Mouse (Mus musculus) neural tube, embryonic 10.5 days (tissue): Measurements from ENCODE around the gene Abcf3.

Source experiments
- DNase-seq: peaks from one replicate; pipeline ENCODE4 v3.0.0-alpha.2; 2017; ENCODE audit warnings: low spot score; ENCODE audit errors: extremely low spot score

The Abcf3 gene

GRCm38 (mm10) chr16:20540438-20540837 is 7.9 kb upstream of the Abcf3 start:
- no peak for DNase-seq

DNA sequence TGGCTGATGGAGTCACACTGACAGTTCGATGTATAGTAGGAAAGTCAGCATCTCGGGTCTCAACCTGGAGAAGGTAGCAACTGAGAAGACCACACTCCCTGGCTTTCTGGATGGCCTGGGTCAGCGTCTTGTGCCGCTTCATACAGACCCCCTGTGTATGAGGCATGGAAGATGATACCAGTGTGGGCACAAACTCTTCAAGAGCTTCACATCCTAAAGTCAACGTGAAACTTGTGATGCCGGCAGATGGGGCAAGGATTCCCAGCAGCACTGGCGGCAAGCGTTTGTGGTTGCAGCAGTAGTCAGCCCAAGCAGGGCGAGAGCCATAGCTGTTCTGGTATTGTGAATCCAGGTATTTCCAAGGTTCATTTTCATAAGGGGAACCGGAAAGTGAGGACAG is 2.7 kb upstream of the Abcf3 start:
- DNase-seq = no peak

DNA sequence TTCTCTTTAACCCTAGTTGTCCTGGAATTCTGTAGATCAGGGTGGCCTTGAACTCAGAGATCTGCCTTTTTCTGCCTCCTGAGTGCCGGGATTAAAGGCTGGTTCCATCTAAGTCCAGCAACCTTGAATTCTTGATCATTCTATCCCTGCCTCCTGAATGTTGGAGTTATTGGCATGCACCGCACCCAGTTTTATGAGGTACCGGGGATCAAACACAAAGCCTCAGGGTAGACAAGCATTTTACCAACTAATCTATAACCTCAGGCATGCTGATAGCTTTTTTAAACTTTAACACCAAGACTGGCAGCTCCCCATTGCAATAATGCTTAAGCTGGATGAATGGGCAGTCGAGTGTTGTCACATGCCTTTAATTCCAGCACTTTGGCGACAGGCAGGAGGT is 954 bp upstream of the Abcf3 start:
- DNase-seq = no peak

- no peak for DNase-seq
Observed at GRCm38 (mm10) chr16:20549161-20549560, 784 bp downstream of the Abcf3 start.

- DNase-seq = no peak
Observed at GRCm38 (mm10) chr16:20551691-20552090, 3.3 kb downstream of the Abcf3 start.

DNA sequence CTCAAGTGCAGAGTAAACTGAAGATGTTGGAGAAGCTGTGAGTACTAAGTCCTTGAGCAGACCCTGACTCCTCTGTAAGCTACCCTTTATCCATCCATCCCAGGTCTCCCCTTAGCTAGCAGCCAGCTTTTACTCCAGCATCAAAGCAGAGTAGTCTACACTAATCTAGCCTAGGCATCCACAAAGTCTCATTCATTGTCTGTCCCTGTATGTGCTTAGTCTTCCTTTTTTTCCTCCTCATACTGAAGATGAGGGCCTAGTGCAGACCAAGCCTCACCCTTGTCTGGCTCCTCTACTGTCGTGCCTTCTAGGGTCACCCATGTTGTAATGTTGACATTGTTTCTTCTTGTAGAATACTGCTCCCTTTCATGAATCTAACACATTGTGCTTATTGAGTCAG is 4.2 kb downstream of the Abcf3 start:
- DNase-seq = no peak

DNA sequence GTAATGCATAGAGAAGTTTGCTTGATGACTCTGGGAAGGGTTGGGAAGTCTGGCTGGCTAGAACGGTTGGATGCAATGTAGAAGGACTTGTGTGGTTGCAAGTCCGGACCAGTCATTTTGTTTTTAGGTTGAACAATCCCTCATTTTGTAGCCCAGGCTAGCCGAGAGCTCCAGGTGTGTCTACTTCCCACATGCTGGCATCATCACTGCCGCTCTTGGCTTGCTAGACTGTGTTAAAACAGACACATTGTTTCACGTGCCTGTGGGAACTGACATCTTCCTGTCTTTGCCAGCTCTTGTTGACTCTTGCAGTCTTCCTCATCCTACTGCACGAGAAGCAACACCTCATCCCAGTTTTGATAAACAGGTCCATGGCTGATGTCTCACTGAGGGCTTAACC is 6.6 kb downstream of the Abcf3 start:
- no peak for DNase-seq

- DNase-seq = no peak
Observed at GRCm38 (mm10) chr16:20557381-20557780, 9.0 kb downstream of the Abcf3 start.

DNA sequence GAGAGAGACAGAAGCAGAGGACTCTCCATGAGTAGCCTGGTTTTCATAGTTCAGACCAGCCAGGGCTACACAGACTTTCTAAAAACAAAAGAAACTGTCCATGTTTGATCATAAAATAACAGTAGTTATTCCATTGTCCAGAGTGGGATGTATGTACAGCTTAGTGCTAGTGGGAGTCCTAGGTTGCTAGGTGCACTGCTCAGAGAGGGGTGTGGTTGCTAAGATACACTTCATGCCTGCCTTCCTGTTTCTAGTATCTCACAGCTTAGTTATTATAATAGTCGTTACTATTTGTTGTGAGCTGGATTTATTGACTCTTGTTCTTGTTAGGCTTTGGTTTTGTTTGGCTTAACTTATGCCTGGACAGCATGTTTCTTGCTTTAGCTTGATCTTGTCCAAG is 16.7 kb downstream of the Abcf3 start:
- no peak for DNase-seq

DNA sequence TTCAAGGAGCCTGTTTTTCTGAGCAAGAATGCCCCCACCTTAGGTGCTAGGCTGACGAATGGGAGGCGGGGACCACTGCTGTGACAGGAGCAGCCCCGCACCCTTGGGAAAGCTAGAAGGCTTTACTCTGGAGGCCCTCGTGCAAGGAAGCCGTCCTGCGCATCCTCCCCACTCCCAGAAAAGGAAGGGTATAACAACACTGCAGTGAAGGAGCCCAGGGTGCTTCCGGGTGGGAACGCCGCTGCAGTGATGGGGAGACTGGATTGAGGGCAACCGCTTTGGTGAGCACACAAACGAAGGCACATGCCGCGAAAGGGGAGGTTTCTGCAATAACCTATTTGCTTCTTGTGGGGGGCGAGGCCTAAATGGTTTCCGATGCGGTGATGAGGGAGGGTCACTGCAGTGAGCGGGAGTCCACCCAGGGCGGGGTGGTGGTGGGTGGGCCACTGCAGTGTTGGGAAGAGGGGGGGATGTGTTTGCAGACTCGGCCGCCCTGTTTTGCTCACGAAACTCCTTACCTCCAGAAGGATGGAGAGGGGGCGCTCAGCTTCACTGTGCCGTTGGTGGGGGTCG is 41.1 kb downstream of the Abcf3 start, which contains the start of gene Vwa5b2:
Vwa5b2 (plus strand) TSS at position 106 of the 573 bp plus-strand sequence.
- DNase-seq = peak; percentile 48

DNA sequence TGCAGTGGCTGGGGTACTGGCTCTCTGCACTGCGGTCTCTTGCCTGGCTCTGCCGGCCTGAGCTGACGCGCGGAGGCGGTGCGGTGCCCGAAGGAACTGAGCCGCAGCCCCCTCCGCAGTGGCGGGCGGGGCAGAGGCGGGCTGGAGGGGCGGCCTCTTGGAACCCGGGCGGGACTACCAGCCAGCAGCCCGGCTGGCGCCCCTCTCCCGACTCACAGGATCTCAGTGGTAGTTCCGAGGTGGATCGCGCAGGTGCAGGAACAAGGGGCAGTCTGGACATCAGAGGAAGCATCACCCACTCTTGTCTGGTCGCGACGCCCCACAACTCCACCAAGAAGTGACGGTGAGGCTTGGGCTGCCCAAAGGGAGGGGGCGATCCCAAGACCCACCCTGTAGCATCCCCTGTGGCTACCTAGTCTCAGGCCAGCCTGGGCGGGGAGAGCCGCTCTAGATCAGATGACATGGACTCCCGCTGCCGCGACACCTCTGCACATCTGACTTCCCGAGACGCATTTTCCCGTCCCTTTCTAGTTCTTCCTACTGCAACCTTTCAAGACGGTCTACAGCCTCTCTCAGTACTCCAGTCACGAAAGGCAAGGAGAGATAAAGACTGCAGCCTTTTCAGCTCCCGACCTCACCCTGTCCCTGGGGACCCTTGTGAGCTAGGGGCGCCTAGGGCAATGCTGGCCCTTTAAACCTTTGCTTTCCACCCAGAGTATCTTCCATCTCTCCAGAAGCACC is 41.7 kb downstream of the Abcf3 start:
- DNase-seq = peak; percentile 66

DNA sequence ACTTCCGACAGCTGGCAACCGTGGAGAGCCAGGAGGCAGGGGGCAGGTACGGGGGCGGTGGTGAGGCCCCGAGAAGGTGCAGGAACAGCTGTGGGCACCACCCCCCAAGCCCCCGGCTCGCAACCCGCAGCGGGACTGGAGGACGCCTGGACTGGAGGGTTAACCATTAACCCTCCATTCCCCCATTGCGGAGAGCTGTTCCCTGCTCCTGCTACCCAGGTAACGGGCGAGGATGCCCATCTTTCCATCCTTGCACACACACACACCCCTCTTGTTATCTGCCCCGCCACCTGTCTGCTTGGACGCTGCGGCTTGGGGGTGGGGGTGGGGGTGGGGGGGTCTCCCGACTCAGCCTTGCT is 42.3 kb downstream of the Abcf3 start:
- peak; percentile 41 for DNase-seq

DNA sequence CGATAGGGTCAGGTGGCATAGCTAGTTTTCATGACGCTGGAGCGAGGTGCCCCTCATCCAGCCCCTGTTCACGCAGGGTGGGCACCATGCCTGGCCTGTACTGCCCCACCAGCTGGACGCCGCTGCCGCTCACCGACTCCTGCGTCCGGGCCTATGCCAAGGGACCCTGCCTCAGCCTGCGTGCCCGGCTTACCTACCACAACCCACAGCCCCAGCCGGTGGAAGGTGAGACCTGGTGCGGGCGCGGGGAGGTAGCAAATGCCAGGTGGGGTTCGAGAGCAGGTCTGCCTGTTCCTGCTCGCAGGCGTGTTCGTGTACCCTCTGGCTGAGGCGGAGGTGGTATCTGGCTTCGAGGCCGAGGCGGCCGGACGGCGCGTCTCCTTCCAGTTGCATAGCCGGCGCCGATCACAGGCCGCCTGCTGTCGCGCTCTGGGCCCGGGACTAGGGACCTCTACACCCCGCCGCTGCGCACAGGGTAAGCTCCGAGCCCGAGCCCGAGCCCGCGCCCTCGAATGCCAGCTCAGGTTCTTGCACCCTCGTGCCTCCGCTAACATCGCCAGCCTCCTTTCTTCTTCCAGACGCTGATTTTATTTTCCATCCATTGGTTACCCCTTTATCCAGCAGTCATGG is 42.8 kb downstream of the Abcf3 start:
- DNase-seq = peak; percentile 34

DNA sequence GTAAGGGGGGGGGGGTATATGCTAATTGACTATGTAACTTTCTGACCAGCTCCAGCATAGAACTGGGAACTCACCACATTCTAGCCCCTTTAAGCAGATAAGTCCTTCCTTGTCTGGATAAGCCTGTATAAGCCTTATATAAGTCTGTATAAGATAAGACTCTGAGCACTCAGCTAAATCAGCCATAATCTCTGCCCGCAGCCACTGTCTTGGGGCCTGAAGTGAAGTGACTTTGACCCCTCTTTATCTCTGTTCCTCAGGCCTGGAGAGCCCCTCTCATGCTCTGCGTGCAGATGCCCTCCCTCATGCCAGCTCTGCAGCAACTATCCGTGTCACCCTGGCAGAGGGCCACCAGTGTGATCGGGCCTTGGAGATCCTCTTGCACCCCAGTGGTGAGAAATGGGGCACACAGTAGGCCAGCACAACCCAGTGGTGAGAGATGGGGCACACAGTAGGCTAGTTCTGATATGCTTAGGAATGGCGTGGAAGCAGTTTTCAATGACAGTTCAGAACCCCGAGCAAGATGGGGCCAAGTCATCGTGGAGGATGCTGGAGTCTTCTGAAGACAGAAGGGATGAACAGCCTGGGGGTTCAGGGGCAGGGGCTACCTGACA is 46.8 kb downstream of the Abcf3 start:
- no peak for DNase-seq

DNA sequence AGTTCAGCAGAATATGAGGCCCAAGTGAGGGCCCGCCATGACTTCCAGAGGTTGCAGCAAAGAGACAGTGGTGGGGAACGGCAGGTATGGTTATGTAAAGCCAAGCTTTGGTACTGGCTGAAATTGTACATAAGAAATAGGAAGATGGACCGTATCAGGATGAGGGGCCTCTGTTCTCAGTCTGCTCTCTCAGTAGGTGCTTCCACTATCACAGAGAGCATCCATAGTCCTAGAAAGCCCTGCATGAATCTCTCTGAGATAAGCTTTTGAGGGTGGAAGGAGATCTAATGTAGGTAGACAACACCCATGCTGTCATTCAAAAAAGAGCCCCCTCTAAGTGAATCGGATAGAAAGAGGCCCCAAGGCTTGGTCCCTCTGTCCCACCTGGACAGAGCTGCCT is 47.4 kb downstream of the Abcf3 start:
- DNase-seq = no peak

GRCm38 (mm10) chr16:20596687-20597441 is 48.5 kb downstream of the Abcf3 start:
- no peak for DNase-seq

DNA sequence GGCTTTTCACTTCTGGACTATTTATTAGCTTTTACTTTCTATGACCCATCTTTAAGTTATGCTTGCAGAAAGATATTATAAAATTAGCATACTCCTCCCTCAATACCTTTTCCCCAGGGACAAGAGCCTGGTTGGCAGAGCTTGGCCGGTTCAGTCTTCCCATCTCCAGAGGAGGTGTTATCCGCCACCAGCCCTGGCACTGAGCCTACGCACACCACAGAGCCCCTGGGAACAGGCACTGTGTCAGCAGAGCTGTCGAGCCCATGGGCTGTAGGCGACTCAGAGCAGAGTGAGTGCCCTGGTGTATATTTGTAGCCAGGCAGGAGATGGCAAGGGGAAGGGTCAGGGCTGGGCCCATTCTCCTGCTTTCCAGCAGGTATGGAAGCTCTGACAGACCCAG is 52.1 kb downstream of the Abcf3 start:
- DNase-seq = no peak

GRCm38 (mm10) chr16:20604705-20605104 is 56.3 kb downstream of the Abcf3 start:
- DNase-seq = no peak

- DNase-seq = peak; percentile 81
Observed at GRCm38 (mm10) chr16:20610501-20611356, 62.4 kb downstream of the Abcf3 start.
